Mouse (Mus musculus): Measurements from ENCODE around the gene Hoxa11.

GRCm38 (mm10) chr6:52196811-52197210 lies 48.8 kb downstream of the Hoxa11 start:
- TF ChIP-seq EP300 (IDR thresholded peaks at IDR 0.05; ENCODE audit: low read depth): no peak
- no peak for TF ChIP-seq CTCF (IDR thresholded peaks at IDR 0.05; ENCODE audit: low read depth)

All from liver, embryonic 14.5 days (tissue).